Mouse (Mus musculus): ENCODE data around the gene Ermard. TPM values are rescaled to one million over a fixed set of nuclear protein-coding genes. Genes with fewer than 3 reads are reported as not detected.
"Not testable (repeated sequence)": the region's sequence is repeated elsewhere in the genome, so short reads cannot be mapped to it uniquely, and the experiment has no call there.

The Ermard gene
- 13.4 TPM for polyA plus RNA-seq (2012; fragmentation: generic; extraction: Trizol)
- long read RNA-seq, experiment 1, partial matches to known transcripts: 13 of 24 reads
- long read RNA-seq, experiment 1, other reads (novel, unspliced or antisense): 9 of 24 reads
- long read RNA-seq, experiment 2, transcript Ermard-202 (18 exons, 2,535 nt): major isoform, 9 of 64 reads
- long read RNA-seq, experiment 2, partial matches to known transcripts: 6 of 64 reads
- long read RNA-seq, experiment 2, other reads (novel, unspliced or antisense): 49 of 64 reads

GRCm38 (mm10) chr17:15041175-15041729 lies at the start of gene Ermard, which contains the start of the genes Tcte3 and Gm3448:
TSS of gene Ermard (plus strand) at chr17:15041208.
TSS of gene Tcte3 (minus strand) at chr17:15041488.
TSS of gene Gm3448 (minus strand) at chr17:15041537.
- H3K79me2 ChIP-seq (ENCODE audit: control insufficient read depth, insufficient read depth); H3K27me3 ChIP-seq (ENCODE audit: control insufficient read depth, insufficient read depth, insufficient read length); H3K4me3 ChIP-seq (ENCODE audit: insufficient read depth, poor library complexity, severe bottlenecking); H3K79me3 ChIP-seq (ENCODE audit: low read depth); H3ac ChIP-seq (ENCODE audit: control insufficient read depth, insufficient read length, low read depth); H3K36me3 ChIP-seq (ENCODE audit: control insufficient read depth, insufficient read depth): not testable (repeated sequence)

GRCm38 (mm10) chr17:14992522-14993138 lies 48.4 kb upstream of the Ermard start:
- not testable (repeated sequence) for H3K4me3 ChIP-seq (ENCODE audit: insufficient read depth, poor library complexity, severe bottlenecking); H3K36me3 ChIP-seq (ENCODE audit: control insufficient read depth, insufficient read depth); H3ac ChIP-seq (ENCODE audit: control insufficient read depth, insufficient read length, low read depth); H3K79me2 ChIP-seq (ENCODE audit: control insufficient read depth, insufficient read depth); H3K79me3 ChIP-seq (ENCODE audit: low read depth); H3K27me3 ChIP-seq (ENCODE audit: control insufficient read depth, insufficient read depth, insufficient read length)

- H3K27me3 ChIP-seq (ENCODE audit: control insufficient read depth, insufficient read depth, insufficient read length); H3K79me3 ChIP-seq (ENCODE audit: low read depth); H3K36me3 ChIP-seq (ENCODE audit: control insufficient read depth, insufficient read depth); H3ac ChIP-seq (ENCODE audit: control insufficient read depth, insufficient read length, low read depth); H3K4me3 ChIP-seq (ENCODE audit: insufficient read depth, poor library complexity, severe bottlenecking); H3K79me2 ChIP-seq (ENCODE audit: control insufficient read depth, insufficient read depth): not testable (repeated sequence)
Observed at GRCm38 (mm10) chr17:14993139-14993832, 47.7 kb upstream of the Ermard start.

GRCm38 (mm10) chr17:14994140-14994539 lies 46.9 kb upstream of the Ermard start:
- not testable (repeated sequence) for H3K27me3 ChIP-seq (ENCODE audit: control insufficient read depth, insufficient read depth, insufficient read length); H3K79me2 ChIP-seq (ENCODE audit: control insufficient read depth, insufficient read depth); H3ac ChIP-seq (ENCODE audit: control insufficient read depth, insufficient read length, low read depth); H3K4me3 ChIP-seq (ENCODE audit: insufficient read depth, poor library complexity, severe bottlenecking); H3K79me3 ChIP-seq (ENCODE audit: low read depth); H3K36me3 ChIP-seq (ENCODE audit: control insufficient read depth, insufficient read depth)

- H3K4me3 ChIP-seq (ENCODE audit: insufficient read depth, poor library complexity, severe bottlenecking); H3K79me2 ChIP-seq (ENCODE audit: control insufficient read depth, insufficient read depth); H3K36me3 ChIP-seq (ENCODE audit: control insufficient read depth, insufficient read depth); H3K79me3 ChIP-seq (ENCODE audit: low read depth); H3K27me3 ChIP-seq (ENCODE audit: control insufficient read depth, insufficient read depth, insufficient read length); H3ac ChIP-seq (ENCODE audit: control insufficient read depth, insufficient read length, low read depth): not testable (repeated sequence)
Observed at GRCm38 (mm10) chr17:15000047-15000446, 41.0 kb upstream of the Ermard start.

GRCm38 (mm10) chr17:15009088-15009487 lies 31.9 kb upstream of the Ermard start:
- not testable (repeated sequence) for H3K27me3 ChIP-seq (ENCODE audit: control insufficient read depth, insufficient read depth, insufficient read length); H3K79me2 ChIP-seq (ENCODE audit: control insufficient read depth, insufficient read depth); H3K4me3 ChIP-seq (ENCODE audit: insufficient read depth, poor library complexity, severe bottlenecking); H3K79me3 ChIP-seq (ENCODE audit: low read depth); H3K36me3 ChIP-seq (ENCODE audit: control insufficient read depth, insufficient read depth); H3ac ChIP-seq (ENCODE audit: control insufficient read depth, insufficient read length, low read depth)

GRCm38 (mm10) chr17:15009706-15010413 lies 31.1 kb upstream of the Ermard start, which contains the start of gene Gm3435:
TSS of gene Gm3435 (plus strand) at chr17:15010176.
- H3K36me3 ChIP-seq (ENCODE audit: control insufficient read depth, insufficient read depth); H3K79me3 ChIP-seq (ENCODE audit: low read depth); H3ac ChIP-seq (ENCODE audit: control insufficient read depth, insufficient read length, low read depth); H3K27me3 ChIP-seq (ENCODE audit: control insufficient read depth, insufficient read depth, insufficient read length); H3K4me3 ChIP-seq (ENCODE audit: insufficient read depth, poor library complexity, severe bottlenecking); H3K79me2 ChIP-seq (ENCODE audit: control insufficient read depth, insufficient read depth): not testable (repeated sequence)

GRCm38 (mm10) chr17:15021503-15022220 lies 19.3 kb upstream of the Ermard start:
- H3ac ChIP-seq (ENCODE audit: control insufficient read depth, insufficient read length, low read depth); H3K27me3 ChIP-seq (ENCODE audit: control insufficient read depth, insufficient read depth, insufficient read length); H3K4me3 ChIP-seq (ENCODE audit: insufficient read depth, poor library complexity, severe bottlenecking); H3K79me3 ChIP-seq (ENCODE audit: low read depth); H3K79me2 ChIP-seq (ENCODE audit: control insufficient read depth, insufficient read depth); H3K36me3 ChIP-seq (ENCODE audit: control insufficient read depth, insufficient read depth): not testable (repeated sequence)

- H3K4me3 ChIP-seq (ENCODE audit: insufficient read depth, poor library complexity, severe bottlenecking); H3K27me3 ChIP-seq (ENCODE audit: control insufficient read depth, insufficient read depth, insufficient read length); H3K36me3 ChIP-seq (ENCODE audit: control insufficient read depth, insufficient read depth); H3K79me3 ChIP-seq (ENCODE audit: low read depth); H3K79me2 ChIP-seq (ENCODE audit: control insufficient read depth, insufficient read depth); H3ac ChIP-seq (ENCODE audit: control insufficient read depth, insufficient read length, low read depth): not testable (repeated sequence)
Observed at GRCm38 (mm10) chr17:15023878-15024492, 17.0 kb upstream of the Ermard start.

- not testable (repeated sequence) for H3K27me3 ChIP-seq (ENCODE audit: control insufficient read depth, insufficient read depth, insufficient read length); H3K79me3 ChIP-seq (ENCODE audit: low read depth); H3K79me2 ChIP-seq (ENCODE audit: control insufficient read depth, insufficient read depth); H3K36me3 ChIP-seq (ENCODE audit: control insufficient read depth, insufficient read depth); H3ac ChIP-seq (ENCODE audit: control insufficient read depth, insufficient read length, low read depth); H3K4me3 ChIP-seq (ENCODE audit: insufficient read depth, poor library complexity, severe bottlenecking)
Observed at GRCm38 (mm10) chr17:15024502-15025193, 16.4 kb upstream of the Ermard start.
